Comparison of ENCODE assay signal across 28 mouse cellular contexts in genomic region chr2:168257188-168257587, GRCm38 (mm10). TPM values are rescaled to one million over a fixed set of nuclear protein-coding genes. Genes with fewer than 3 reads are reported as not detected.
DNase-seq lines count a peak whose midpoint lies in the region; ATAC-seq and TF ChIP-seq lines count a peak whose summit lies in the region.
"Had no signal": no experiment of that assay in that cellular context is flagged by ENCODE, and none has a peak within 500 bp of the region (broad histone marks: within the 10 kb centered on the region; RNA-seq: fewer than 3 reads in every experiment).

No protein-coding gene starts in this region.

- no peak for TF ChIP-seq POLR2A in spleen, adult 2 months (IDR thresholded peaks at IDR 0.05; ENCODE audit: low read depth, low read length)

- H3K4me1 ChIP-seq in spleen, adult 2 months (ENCODE audit: control insufficient read depth, insufficient read depth, insufficient read length) = peaks cover 11% of the 10 kb centered on the region; the same call in 1 of the 2 replicates
- H3K4me1 ChIP-seq: embryonic facial prominence, embryonic 12.5 days; embryonic facial prominence, embryonic 15.5 days; heart, embryonic 12.5 days; heart, embryonic 15.5 days; hindbrain, embryonic 13.5 days had no signal

- H3K4me3 ChIP-seq in spleen, adult 2 months (ENCODE audit: extremely low read depth, insufficient read depth, insufficient read length) = peak overlapping the region; percentile 33; the same call in 1 of the 2 replicates
- H3K4me3 ChIP-seq: embryonic facial prominence, embryonic 12.5 days; embryonic facial prominence, embryonic 15.5 days; gastrocnemius, adult 2 months; heart, embryonic 12.5 days; heart, embryonic 15.5 days; hindbrain, embryonic 10.5 days; hindbrain, embryonic 13.5 days had no signal

- DNase-seq in spleen, adult 2 months (ENCODE audit: low read depth in 1 of 2, low spot score in 2 of 2) = peak; percentile 45 to 50
- no peak for DNase-seq in spleen, adult 12 weeks (ENCODE audit: low spot score)
- peak; percentile 44 to 56 for DNase-seq in B cell, adult 2 months
- peak; percentile 79 for DNase-seq in splenic B cell, adult 2 months (ENCODE audit: low read depth, low spot score)
- no peak for DNase-seq in heart, adult 9 months (ENCODE audit: low spot score in 2 of 2)
- DNase-seq in cerebellum, adult 11-12 months = no peak
- DNase-seq: adrenal gland, adult 8-10 months; adrenal gland, postnatal 25 days; cerebellum, adult 18-20 months; cerebellum, adult 9-10 months; cerebellum, postnatal 14 days; forebrain, postnatal 0 days; gastrocnemius, adult 2 months; gastrocnemius, postnatal 14 days; heart, adult 11 months; heart, postnatal 10 days; heart, postnatal 36 days had no signal

- ATAC-seq in common myeloid progenitor, adult 5-6 weeks (replicated peaks; ENCODE audit: low read depth, poor library complexity, severe bottlenecking) = 0 out of 2 replicates have a peak, but pooled peaks have one; percentile 17
- ATAC-seq: forebrain, embryonic 14.5 days; forebrain, postnatal 0 days; hindbrain, embryonic 16.5 days had no signal

- H3K27ac ChIP-seq in spleen, adult 2 months (ENCODE audit: insufficient read depth, low read length) = peak overlapping the region; percentile 68
- H3K27ac ChIP-seq: embryonic facial prominence, embryonic 12.5 days; embryonic facial prominence, embryonic 15.5 days; gastrocnemius, adult 2 months; heart, embryonic 15.5 days; hindbrain, embryonic 10.5 days; hindbrain, embryonic 13.5 days had no signal

- no peaks in the 10 kb centered on the region for H3K36me3 ChIP-seq in spleen, adult 2 months (ENCODE audit: control insufficient read depth, insufficient read depth, low read length)
- peaks cover 2% of the 10 kb centered on the region; the same call in 1 of the 2 replicates for H3K36me3 ChIP-seq in splenic B cell, adult 2 months (ENCODE audit: control insufficient read depth, insufficient read depth, low read length, poor library complexity, severe bottlenecking)
- H3K36me3 ChIP-seq: embryonic facial prominence, embryonic 12.5 days; embryonic facial prominence, embryonic 15.5 days; heart, embryonic 12.5 days; heart, embryonic 15.5 days; hindbrain, embryonic 13.5 days had no signal

- H3K27me3 ChIP-seq in spleen, adult 2 months (ENCODE audit: control insufficient read depth, insufficient read depth, low read length) = no peaks in the 10 kb centered on the region
- no peaks in the 10 kb centered on the region for H3K27me3 ChIP-seq in splenic B cell, adult 2 months (ENCODE audit: control insufficient read depth, insufficient read depth, low read length, poor library complexity, severe bottlenecking)
- H3K27me3 ChIP-seq: embryonic facial prominence, embryonic 15.5 days had no signal

- 29% methylated on average over 4 of the region's 4 CpGs for WGBS in spleen, adult 2 months

- no peak for TF ChIP-seq CTCF in spleen, adult 2 months (IDR thresholded peaks at IDR 0.05; ENCODE audit: extremely low read depth, insufficient read depth, insufficient read length, insufficient replicate concordance)

RNA-seq across cellular contexts. Expression of gene Kcng1, which starts 24.3 kb away (rescaled TPM):
- polyA plus RNA-seq in spleen, adult 2 months (2012; rRNA removed) = 0.04 and 0.13 TPM in 2 replicates
- 5.1 and 5.7 TPM in 2 replicates for total RNA-seq in common myeloid progenitor, adult 5-6 weeks (2017)
- total RNA-seq: heart, adult 8-10 months; MEL had no signal

RNA-seq across cellular contexts. Expression of gene Mocs3, which starts 26.8 kb away (rescaled TPM):
- polyA plus RNA-seq in spleen, adult 2 months (2012; rRNA removed) = 17.0 and 36.5 TPM in 2 replicates
- 2.2 and 3.3 TPM in 2 replicates for total RNA-seq in common myeloid progenitor, adult 5-6 weeks (2017)

RNA-seq across cellular contexts. Expression of gene Dpm1, which starts 26.8 kb away (rescaled TPM):
- polyA plus RNA-seq in spleen, adult 2 months (2012; rRNA removed) = 14.6 and 19.6 TPM in 2 replicates
- 38.1 and 38.8 TPM in 2 replicates for total RNA-seq in common myeloid progenitor, adult 5-6 weeks (2017)

RNA-seq across cellular contexts. Expression of gene Gm20716, which starts 27.0 kb away (rescaled TPM):
- polyA plus RNA-seq in spleen, adult 2 months (2012; rRNA removed) = 1.1 TPM in 1 of 2 replicates, not detected in the other
- 68.1 and 68.7 TPM in 2 replicates for total RNA-seq in common myeloid progenitor, adult 5-6 weeks (2017)

RNA-seq across cellular contexts. Expression of gene Adnp, which starts 50.3 kb away (rescaled TPM):
- polyA plus RNA-seq in spleen, adult 2 months (2012; rRNA removed) = 15.7 and 15.8 TPM in 2 replicates
- 0.53 and 15.9 TPM in 2 replicates for total RNA-seq in common myeloid progenitor, adult 5-6 weeks (2017)

Comparison
In these comparisons a context has a peak if more than half of its experiments do, and no peak if none do; other contexts are left out.
1. DNase-seq: peak in spleen, adult 2 months (2 of 2), B cell, adult 2 months (2 of 2) and splenic B cell, adult 2 months (single experiment); none in spleen, adult 12 weeks (single experiment), heart, adult 9 months (0 of 2) and cerebellum, adult 11-12 months (single experiment).